Mouse (Mus musculus) telencephalon, adult 2 months (tissue): ENCODE measurements around the gene Gm7138.
"Not testable (repeated sequence)": the region's sequence is repeated elsewhere in the genome, so short reads cannot be mapped to it uniquely, and the experiment has no call there.

Experiments
- DNase-seq: peaks from one replicate; pipeline ENCODE4 v3.0.0-alpha.2; 2011; ENCODE audit warnings: low read depth, low spot score

Gene Gm7138

DNA sequence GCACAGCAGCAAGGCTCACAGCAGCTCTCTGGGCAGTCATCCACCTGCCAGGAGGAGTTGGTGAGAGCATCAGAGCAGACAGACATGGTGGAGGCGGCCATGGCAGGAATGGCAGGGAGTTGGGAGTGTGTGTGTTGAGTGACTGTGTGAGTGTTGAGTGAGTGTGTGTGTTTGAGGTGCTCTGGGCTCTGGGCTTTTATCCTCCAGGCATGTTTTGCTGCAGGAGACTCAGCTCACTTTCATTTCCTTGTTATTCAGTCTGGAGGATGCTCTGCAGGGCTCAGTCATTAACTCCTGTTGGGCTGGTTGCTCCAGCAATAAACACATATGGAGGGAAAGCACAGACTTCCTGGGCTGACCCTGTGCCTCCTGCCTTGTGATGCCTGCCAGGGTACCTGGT, at the start of gene Gm7138:
TSS of gene Gm7138 (minus strand) at position 101 of the 400 bp plus-strand sequence.
- not testable (repeated sequence) for DNase-seq

DNA sequence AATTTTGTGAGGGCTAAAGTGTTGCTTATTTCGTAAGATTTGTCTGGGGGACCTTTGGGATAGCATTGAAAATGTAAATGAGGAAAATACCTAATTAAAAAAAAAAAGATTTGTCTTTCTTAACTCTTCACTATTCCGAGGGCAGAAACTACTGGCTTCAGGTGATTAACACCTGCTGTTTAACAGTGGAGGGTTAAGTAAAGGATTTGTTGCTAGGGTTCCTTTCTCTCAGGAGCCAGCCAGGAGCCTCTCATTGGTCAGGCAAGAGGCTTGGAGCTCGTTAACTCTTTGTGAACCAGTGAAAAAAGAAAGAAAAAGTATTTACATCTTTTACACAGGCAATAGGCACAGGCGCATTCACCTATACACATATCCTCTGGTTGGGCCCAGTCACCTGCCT, 42.5 kb upstream of the Gm7138 start:
- DNase-seq, result no peak

GRCm38 (mm10) chr10:77818523-77818922, 41.8 kb upstream of the Gm7138 start:
- no peak for DNase-seq

DNA sequence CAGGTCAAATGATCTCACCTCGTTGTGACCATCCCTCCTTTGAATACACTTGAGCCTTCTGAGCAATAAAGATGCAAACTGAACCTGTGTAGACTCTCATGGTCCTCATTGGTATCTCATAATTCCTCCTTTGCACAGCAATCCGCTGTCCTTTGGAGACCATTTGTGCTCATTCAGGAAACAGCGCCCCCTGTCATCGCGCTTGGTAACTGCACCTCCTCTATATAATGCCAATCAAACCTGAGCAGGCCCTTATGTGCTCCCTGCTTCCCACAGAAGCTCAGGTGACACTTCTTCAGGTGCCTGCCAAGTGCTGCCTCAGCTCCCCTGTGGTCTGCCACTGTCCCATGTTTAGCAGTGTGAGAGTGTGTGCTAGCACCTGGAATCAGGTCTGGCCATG, 38.8 kb upstream of the Gm7138 start:
- DNase-seq, result no peak

- no peak for DNase-seq
These were observed 37.6 kb upstream of the Gm7138 start, which contains the start of gene Gm2696 for GRCm38 (mm10) chr10:77814382-77814781. Gene Gm2696, plus strand, starts transcription at chr10:77814682.

DNA sequence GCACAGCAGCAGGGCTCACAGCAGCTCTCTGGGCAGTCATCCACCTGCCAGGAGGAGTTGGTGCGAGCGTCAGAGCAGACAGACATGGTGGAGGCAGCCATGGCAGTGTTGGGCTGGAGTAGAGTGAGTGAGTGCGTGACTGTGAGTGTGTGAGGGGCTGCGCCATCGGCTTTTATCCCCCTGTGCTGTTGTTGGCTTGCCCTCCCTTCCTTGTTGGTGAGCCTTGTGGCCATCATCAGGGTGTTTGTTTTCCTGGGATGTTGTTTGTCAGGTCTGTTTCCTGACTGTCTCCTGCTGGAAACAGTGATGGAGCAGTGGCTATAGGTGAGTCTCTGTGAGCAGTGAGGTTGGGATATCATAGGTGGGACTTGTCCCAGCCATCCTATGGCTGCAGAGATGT, 35.0 kb upstream of the Gm7138 start, which contains the start of gene Gm9507:
TSS of gene Gm9507 (minus strand) at position 101 of the 400 bp plus-strand sequence.
- DNase-seq, result no peak

GRCm38 (mm10) chr10:77804095-77804494, 27.4 kb upstream of the Gm7138 start:
- no peak for DNase-seq

- no peak for DNase-seq
These were observed 22.3 kb upstream of the Gm7138 start, which contains the start of gene Gm19668 for GRCm38 (mm10) chr10:77798921-77799508. Gene Gm19668, minus strand, starts transcription at chr10:77799133.

DNA sequence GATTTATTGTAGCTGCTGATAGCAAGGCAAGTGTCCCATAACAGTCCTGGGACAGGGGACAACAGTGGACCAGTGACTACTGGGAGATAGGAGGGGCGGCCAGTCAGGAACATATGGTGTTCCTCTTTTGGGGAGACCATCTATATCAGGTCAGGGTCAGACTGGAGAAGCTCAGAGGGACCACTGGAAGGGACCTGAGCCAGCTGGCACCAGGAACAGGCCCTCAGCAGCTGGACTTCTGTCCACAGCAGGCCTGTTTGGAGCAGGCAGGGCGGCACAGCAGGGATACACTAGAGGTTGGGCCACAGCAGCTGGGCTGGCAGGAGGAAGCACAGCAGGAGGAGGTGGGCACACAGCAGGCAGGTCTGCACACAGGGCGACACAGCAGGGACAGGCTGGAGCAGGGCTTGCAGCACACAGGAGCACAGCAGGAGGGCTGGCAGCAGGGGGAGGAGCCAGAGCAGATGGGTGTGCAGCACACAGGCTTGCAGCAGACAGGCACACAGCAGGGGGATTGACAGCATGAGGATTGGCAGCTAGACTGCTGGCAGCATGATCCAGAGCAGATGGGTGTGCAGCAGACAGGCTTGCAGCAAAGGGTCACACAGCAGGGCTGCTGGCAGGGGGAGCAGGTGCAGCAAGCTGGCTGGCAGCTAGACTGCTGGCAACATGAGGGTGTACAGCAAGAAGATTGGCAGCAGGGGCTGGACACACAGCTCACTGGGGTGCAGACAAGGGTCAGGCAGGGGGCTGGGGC, 21.6 kb upstream of the Gm7138 start:
- DNase-seq, result not testable (repeated sequence)

DNA sequence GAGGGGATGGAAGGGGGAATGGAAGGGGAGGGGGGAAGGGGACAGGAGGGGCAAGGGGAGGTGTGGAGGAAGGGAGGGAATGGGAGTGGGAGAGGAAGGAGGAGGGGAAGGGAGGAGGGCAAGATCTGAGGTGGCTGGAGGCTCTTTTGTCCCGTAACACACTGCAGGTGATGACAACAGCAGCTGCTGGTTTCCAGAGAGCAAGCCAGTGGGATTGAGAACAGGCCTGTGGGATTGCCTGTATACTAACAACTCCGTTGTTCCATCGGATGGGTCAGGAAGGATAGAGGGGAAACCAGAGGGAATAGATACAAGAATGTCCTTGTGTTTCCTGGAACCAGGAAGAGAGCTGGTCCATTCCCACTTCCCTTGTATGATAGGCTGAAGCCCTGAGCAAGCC, 20.9 kb upstream of the Gm7138 start:
- DNase-seq, result no peak

- no peak for DNase-seq
These were observed 18.2 kb upstream of the Gm7138 start, which contains the start of gene Gm9639 for GRCm38 (mm10) chr10:77794976-77795375. Gene Gm9639, minus strand, starts transcription at chr10:77795076.

DNA sequence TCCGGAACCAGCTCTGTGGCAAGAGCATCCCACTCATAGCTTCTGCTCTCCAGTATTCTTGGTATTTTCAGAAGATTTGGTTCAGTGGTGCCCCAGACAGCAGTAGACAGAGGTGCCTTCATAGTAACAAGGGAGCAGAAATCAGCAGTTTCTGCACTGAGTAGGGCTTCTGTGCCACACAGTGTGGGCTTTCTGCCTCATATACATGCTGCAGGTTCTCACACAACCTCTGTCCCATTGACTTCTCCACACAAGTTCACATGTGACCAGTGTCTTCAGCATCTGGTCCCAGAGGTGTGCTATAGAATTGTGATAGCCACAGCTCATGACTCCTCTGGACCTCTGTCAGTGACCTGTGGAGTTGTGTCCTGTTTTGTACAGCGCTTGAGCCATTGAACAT, 11.9 kb upstream of the Gm7138 start:
- DNase-seq, result no peak

- not testable (repeated sequence) for DNase-seq
These were observed 11.1 kb upstream of the Gm7138 start, which contains the start of gene Gm7137 for GRCm38 (mm10) chr10:77787876-77788275. Gene Gm7137, minus strand, starts transcription at chr10:77788200.

- not testable (repeated sequence) for DNase-seq
These were observed 6.7 kb upstream of the Gm7138 start for GRCm38 (mm10) chr10:77783396-77783795.

DNA sequence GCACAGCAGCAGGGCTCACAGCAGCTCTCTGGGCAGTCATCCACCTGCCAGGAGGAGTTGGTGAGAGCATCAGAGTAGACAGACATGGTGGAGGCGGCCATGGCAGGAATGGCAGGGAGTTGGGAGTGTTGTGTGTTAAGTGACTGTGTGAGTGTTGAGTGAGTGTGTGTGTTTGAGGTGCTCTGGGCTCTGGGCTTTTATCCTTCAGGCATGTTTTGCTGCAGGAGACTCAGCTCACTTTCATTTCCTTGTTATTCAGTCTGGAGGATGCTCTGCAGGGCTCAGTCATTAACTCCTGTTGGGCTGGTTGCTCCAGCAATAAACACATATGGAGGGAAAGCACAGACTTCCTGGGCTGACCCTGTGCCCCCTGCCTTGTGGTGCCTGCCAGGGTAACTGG, 5.7 kb upstream of the Gm7138 start, which contains the start of gene Gm3250:
TSS of gene Gm3250 (minus strand) at position 101 of the 400 bp plus-strand sequence.
- DNase-seq, result not testable (repeated sequence)

DNA sequence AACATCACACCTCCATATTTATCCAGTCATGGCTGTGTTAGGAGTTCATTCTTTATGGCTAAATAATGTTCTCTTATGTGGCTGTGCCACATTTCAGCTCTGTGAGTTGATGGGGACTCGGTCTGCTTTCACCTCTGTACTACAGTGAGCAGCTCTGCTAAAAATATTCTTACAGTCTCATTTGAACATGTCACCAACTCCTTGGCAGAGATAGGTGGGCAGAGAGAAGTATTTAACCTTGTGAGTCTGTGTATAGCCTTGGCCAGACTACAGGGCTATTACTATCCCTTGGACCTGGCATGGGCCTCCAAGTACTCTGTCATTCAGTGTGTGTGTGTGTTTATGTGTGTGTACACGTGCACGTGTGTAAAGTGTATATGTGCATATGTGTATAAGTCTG, 4.6 kb downstream of the Gm7138 start:
- DNase-seq, result not testable (repeated sequence)

DNA sequence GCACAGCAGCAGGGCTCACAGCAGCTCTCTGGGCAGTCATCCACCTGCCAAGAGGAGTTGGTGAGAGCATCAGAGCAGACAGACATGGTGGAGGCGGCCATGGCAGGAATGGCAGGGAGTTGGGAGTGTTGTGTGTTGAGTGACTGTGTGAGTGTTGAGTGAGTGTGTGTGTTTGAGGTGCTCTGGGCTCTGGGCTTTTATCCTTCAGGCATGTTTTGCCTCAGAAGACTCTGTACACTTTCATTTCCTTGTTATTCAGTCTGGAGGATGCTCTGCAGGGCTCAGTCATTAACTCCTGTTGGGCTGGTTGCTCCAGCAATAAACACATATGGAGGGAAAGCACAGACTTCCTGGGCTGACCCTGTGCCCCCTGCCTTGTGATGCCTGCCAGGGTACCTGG, 5.5 kb downstream of the Gm7138 start, which contains the start of gene Gm3238:
TSS of gene Gm3238 (minus strand) at position 101 of the 400 bp plus-strand sequence.
- DNase-seq, result not testable (repeated sequence)

DNA sequence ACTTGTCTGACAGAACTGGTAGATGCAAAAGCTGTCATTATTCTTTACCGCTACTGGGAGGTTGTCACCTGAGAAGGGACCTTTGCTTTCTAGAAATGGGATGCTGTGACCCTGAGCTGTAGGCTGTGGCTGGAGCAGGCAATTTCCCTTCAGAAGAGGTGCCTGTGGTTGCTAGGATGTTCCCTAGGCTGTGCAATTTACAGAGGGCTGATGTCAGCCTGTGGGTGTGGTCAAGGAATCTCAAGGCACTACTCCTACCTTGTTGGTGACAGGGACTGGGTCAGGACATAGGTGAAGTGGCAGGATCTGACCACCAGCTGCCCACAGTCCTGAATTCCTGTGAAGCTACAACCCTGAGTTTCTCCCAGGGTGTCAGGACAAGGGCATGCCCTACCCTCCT, 7.0 kb downstream of the Gm7138 start:
- no peak for DNase-seq

DNA sequence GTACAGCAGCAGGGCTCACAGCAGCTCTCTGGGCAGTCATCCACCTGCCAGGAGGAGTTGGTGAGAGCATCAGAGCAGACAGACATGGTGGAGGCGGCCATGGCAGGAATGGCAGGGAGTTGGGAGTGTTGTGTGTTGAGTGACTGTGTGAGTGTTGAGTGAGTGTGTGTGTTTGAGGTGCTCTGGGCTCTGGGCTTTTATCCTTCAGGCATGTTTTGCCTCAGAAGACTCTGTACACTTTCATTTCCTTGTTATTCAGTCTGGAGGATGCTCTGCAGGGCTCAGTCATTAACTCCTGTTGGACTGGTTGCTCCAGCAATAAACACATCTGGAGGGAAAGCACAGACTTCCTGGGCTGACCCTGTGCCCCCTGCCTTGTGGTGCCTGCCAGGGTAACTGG, 17.2 kb downstream of the Gm7138 start, which contains the start of gene Gm3233:
TSS of gene Gm3233 (minus strand) at position 101 of the 400 bp plus-strand sequence.
- DNase-seq, result not testable (repeated sequence)

- no peak for DNase-seq
These were observed 23.3 kb downstream of the Gm7138 start for GRCm38 (mm10) chr10:77753448-77753847.

DNA sequence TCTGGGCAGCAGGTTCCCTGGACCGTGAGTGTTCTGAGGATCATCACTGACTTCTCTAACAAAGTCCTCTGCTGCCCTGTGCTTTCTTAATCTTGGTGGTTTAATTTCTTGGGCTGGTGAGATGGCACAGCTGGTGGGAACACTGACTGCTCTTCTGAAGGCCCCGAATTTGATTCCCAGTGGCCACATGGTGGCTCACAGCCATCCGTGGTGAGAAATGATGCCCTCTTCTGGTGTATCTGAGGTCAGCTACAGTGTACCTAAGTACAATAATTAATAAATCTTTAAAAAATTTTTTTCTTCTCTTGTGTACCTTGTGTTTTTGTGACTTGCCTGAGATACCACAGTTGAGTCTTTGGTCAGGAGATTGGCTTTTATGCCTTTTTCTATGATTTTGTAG, 24.4 kb downstream of the Gm7138 start:
- DNase-seq, result not testable (repeated sequence)

GRCm38 (mm10) chr10:77751254-77751653, 25.5 kb downstream of the Gm7138 start, which contains the start of gene Gm9736:
Gene Gm9736, minus strand, starts transcription at chr10:77751354.
- DNase-seq, result not testable (repeated sequence)
